Mouse (Mus musculus) layer of hippocampus, postnatal 25 days (tissue): ENCODE measurements around the gene Rftn1. TPM values are rescaled to one million over a fixed set of nuclear protein-coding genes. Genes with fewer than 3 reads are reported as not detected.
A peak's percentile ranks its signal among the peaks of the same experiment; 100 is the strongest.

Experiments used
- DNase-seq, 2 experiments: peaks; one replicate each; pipeline ENCODE4 v3.0.0; 2022; ENCODE audit warnings: mixed read lengths in 2 of 2, low spot score in 1 of 2; ENCODE audit errors: extremely low spot score in 1 of 2
- total RNA-seq, 2 experiments: library from RNA; stranded (reverse); gene quantifications; 2 replicates each; pipeline ENCODE4 v1.2.3; 2021

The Rftn1 gene
- total RNA-seq, 2 experiments from 2014 or later, result 14.2 to 14.7 TPM

DNA sequence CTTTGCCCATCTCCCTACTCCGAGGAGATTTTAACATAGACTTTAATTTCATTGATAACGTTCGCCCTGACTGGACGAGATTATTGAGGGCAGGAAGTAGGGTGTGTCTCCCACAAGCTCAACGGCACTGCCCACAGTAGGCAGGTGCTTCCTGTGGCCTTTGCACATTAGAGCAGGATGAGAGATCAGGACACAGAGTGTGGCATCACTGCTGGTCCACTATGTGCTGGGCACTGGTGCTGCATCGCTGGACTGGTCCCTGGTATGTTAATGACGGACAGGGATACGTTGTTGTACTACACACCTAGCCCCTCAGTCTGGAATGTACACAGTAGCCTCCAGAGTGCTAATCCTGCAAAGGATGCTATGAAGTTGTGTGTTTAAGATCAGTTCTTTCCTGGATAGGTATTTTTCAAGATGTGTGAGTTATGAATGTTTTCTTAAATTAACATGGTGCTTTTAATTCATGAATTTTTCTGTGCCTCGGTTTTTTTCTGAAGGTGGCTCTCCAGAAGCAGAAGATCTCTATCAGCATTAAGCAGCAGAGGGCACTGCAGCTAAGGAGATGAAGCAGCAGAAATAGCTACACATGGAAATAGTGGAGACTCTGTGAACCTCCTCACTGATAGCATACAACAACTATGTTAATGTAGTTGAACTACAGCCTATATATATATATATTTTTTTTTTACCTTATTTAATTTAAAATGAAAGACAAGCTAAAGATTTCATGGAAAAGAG is 221.8 kb downstream of the Rftn1 start:
- peak in 1 of 2 experiments; percentile 61 for DNase-seq

DNA sequence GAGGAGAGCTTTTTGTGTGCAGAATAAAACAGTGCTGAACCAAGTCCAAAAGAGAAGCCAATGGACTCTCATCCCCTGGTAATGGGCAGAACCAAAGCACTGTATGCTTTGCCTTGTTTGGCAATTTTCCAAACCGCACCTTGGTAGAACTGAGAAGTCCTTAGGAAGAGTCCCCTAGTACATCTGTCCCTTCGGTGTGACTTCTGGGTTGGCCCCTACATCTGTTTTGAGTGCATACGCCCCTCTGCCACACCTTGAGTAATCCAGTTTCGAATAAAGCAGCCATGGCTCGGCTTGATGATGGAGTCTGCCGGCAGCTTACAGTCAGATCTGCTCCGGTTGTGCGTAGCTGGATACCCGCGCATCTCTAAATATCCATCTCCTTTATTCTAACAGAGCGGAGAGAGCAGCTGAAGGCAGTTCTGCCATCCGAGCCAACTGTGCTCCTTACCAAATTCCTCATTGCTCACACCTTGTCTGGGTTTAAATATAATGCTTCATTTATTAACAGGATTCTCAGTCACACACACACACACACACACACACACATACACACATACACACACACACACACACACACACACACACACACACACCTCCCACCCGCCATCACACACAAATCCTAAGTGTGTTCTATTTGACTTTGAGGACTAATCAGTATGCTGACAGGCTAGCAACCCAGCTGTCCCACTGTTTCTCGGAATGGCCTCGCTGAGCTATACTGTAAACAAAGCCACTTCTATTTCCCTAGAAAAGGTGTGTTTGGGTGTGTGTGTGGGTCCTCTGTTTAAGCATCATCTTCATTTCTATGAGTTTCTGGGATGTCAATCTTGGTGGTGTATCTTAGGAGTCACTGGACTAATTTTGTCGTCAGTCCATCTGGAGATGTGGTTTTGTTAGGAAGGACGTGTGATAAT is 224.4 kb downstream of the Rftn1 start:
- no peak for DNase-seq

DNA sequence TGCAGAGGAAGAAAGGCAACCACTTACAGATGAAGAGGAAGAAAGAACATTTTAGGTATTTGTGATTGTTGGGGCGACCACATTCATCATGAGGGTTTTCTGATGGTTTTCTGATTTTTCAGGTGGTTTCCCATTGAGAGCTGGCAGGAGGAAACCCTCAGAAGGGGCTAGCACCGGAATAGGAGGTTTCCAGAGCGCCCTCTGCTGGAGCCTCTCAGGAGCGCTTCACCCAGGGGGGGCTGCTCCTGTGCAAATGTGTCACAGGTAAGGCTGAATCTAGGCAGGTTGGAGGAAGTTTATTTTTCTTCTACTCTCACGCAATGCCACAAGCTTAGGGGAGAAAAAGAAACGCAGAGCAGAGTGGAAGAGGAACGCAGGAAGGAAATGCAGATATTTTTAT is 225.4 kb downstream of the Rftn1 start:
- DNase-seq, result no peak

DNA sequence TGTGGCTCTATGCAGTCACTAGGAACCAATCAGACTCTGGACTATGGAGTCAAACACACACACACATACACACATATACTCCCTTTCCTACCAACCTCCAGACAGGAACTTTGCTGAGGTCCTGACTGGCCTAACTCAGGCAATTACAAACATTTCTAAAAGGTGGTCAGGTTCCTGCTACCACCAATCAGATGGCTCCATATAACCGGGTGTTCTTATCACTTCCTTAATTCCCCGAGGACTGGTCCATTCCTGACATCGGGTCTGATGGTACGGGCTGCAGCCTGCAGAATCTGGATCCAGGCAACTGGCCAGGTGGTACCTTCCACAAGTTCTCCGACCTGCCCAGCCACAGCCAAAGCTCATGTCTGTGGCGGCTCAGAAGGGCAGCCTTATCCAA is 226.0 kb downstream of the Rftn1 start:
- DNase-seq, result no peak

DNA sequence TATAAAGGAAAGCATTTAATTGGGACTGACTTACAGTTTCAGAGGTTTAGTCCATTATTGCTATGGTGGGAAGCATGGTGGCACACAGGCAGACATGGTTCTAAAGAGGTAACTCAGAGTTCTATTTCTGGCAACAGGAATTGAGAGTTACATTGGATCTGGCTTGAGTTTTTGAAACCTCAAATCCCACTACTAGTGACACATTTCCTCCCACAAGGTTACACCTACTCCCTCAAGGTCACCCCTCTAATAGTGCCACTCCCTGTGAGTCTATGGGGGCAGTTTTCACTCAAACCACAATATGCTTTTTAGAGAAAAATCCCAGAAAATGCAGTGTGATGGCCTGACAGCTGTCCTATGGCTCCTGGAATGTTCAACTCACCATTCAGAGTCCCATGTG is 231.5 kb downstream of the Rftn1 start:
- no peak for DNase-seq

DNA sequence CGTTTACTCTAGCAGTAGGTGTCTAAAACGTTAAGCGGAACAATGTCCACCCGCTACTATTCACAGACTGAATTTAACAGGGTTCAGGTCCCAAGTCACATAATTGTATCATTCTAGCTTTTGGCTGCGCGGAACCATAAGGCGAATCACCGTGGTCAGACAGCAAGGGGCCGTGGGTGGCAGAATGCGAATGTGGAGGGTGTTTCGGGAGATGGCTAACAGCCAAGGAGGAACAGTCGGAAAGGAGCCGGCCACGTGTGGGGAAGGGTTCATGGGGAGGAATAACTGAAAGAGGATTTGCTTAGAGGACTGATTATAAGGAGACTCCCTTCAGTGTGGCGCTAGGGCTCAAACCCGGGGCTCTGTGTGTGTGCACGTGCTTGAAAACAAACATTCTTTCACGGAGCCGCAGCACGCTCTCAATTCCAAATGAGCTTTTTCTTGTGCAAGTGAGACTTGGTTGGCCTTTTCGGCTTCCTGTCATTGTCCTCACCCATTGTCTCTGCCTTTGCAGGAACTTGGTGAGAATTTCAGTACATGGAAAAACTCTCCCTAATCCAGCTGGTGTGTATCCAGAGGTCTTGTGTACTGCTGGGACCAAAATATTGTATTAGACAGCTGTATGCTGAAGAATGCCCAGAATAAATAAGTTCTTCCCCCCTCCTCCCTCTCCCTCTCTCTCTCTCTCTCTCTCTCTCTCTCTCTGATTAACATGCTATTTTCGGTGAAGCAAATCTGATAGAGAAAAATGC is 238.4 kb downstream of the Rftn1 start:
- DNase-seq, result no peak

DNA sequence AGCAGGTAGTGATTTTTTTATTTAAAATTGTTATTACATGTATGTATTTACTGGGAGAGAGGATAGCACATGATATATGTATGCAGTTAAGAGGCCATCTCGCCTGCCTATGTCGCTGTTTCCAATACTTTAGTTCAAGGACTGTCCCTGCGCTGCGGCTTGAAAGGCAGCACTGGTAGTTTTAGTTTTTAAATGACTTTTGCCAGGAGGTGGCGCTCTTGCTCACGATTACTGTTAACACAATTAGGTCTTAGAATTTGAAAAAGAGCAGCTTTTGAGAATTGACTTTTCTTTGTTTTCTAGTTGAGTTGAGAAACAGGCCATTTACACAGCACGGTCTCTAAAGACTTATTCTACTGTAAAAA is 239.0 kb downstream of the Rftn1 start:
- DNase-seq, result peak; percentile 68 to 97

DNA sequence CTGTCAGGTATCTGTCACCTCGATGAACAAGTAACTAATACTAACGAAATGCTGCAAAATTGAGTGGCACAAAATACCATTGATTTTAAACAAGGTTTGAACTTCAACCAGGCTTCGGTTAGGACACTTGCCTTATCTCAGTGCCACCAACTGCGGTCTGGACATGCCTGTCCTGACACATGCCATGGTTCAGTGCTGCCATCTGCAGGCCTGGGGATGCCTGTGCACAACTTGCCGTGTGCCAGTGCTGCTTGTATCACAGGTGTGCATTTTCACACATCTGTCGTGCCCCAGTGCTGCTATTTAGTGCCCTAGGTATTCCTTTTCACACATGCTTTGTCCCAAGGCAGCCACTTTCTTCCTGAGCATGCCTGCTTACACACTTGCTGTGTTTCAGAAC is 247.8 kb downstream of the Rftn1 start:
- no peak for DNase-seq

Other genes with a start within 250 kb of the Rftn1 start
- gene Dazl, start 103.0 kb upstream of the Rftn1 start, total RNA-seq, result 1 to 10 TPM; 2.7 to 3.5 TPM